8 mouse cellular contexts compared by ENCODE assay signal in the genomic region with DNA sequence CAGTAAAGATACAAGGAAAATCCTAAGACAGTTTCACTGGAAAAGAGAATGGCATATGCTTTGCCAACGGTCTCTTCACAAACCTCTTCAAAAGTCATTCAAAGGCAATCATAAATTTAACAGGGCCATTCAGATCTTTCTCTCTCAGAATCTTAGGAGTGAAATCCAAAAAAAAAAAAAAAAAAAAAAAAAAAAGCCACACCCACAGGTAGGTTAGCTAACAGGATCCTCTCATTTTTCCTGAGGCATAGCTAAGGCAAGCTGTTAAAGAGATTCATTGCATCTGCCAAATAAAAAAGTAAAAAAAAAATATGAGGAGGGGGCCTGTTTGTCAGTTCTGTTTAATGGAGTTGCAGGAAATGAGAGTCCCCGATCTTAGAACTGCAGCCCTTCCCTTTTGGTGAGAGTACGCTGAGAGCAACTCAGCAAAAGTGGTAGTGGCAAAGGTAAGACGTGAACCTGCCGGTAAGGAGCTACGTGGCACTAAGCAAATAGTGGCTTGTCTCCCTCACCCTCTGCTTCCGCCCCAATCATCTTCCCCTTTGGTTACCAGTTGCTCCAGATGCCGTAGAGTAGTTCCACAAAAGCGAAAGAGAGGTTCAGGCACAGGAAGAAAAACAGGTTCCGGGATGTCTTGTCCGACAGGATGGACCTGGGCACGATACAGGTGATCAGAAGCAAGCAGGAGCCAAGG. TPM values are rescaled to one million over a fixed set of nuclear protein-coding genes. Genes with fewer than 3 reads are reported as not detected.
DNase-seq lines count a peak whose midpoint lies in the region; ATAC-seq lines count a peak whose summit lies in the region.

No protein-coding gene starts in this region.

- H3K4me3 ChIP-seq in embryonic facial prominence, embryonic 10.5 days = peak overlapping the region; percentile 91
- H3K4me3 ChIP-seq in hindbrain, embryonic 13.5 days = peak overlapping the region; percentile 84
- H3K4me3 ChIP-seq in liver, embryonic 16.5 days (ENCODE audit: low read depth, low read length) = peak overlapping the region; percentile 84

- DNase-seq in cerebellum, adult 11 months = no peak
- DNase-seq in CD4-positive, CD25-positive, alpha-beta regulatory T cell, adult 2 months (ENCODE audit: low read depth, low spot score) = peak; percentile 77
- peak; percentile 38 for DNase-seq in embryonic facial prominence, embryonic 10.5 days (ENCODE audit: low spot score)
- DNase-seq in natural killer cell, adult 2 months (ENCODE audit: low spot score in 2 of 2) = peak; percentile 38 to 44
- DNase-seq in adrenal gland, adult 8-10 months = no peak

- H3K27ac ChIP-seq in embryonic facial prominence, embryonic 10.5 days (replicated peaks) = peak overlapping the region; percentile 89
- peak overlapping the region; percentile 92 for H3K27ac ChIP-seq in hindbrain, embryonic 13.5 days
- peak overlapping the region; percentile 72 for H3K27ac ChIP-seq in liver, embryonic 16.5 days (ENCODE audit: low read length)

- peaks cover 29% of the 10 kb centered on the region for H3K4me1 ChIP-seq in embryonic facial prominence, embryonic 10.5 days
- peaks cover 42% of the 10 kb centered on the region for H3K4me1 ChIP-seq in hindbrain, embryonic 13.5 days (replicated peaks)
- peaks cover 14% of the 10 kb centered on the region for H3K4me1 ChIP-seq in liver, embryonic 16.5 days (ENCODE audit: control insufficient read depth, low read depth, low read length)

- H3K36me3 ChIP-seq in embryonic facial prominence, embryonic 10.5 days (replicated peaks) = peaks cover 29% of the 10 kb centered on the region
- H3K36me3 ChIP-seq in hindbrain, embryonic 13.5 days = peaks cover 16% of the 10 kb centered on the region
- peaks cover 2% of the 10 kb centered on the region; the same call in 1 of the 2 replicates for H3K36me3 ChIP-seq in liver, embryonic 16.5 days (ENCODE audit: control insufficient read depth, insufficient read depth)

- no peaks in the 10 kb centered on the region for H3K27me3 ChIP-seq in embryonic facial prominence, embryonic 10.5 days (replicated peaks; ENCODE audit: low read depth, poor library complexity, severe bottlenecking)
- no peaks in the 10 kb centered on the region for H3K27me3 ChIP-seq in hindbrain, embryonic 13.5 days
- no peaks in the 10 kb centered on the region for H3K27me3 ChIP-seq in liver, embryonic 16.5 days (ENCODE audit: control insufficient read depth, insufficient read depth, low read depth, low read length)

- no peaks in the 10 kb centered on the region for H3K9me3 ChIP-seq in embryonic facial prominence, embryonic 10.5 days
- H3K9me3 ChIP-seq in hindbrain, embryonic 13.5 days = no peaks in the 10 kb centered on the region
- H3K9me3 ChIP-seq in liver, embryonic 16.5 days (replicated peaks; ENCODE audit: control insufficient read depth, low read length) = no peaks in the 10 kb centered on the region

- H3K4me2 ChIP-seq in hindbrain, embryonic 13.5 days = peak overlapping the region; percentile 91
- H3K4me2 ChIP-seq in liver, embryonic 16.5 days (ENCODE audit: low read depth, low read length) = peak overlapping the region; percentile 99

- peak overlapping the region; percentile 91 for H3K9ac ChIP-seq in hindbrain, embryonic 13.5 days
- peak overlapping the region; percentile 79 for H3K9ac ChIP-seq in liver, embryonic 16.5 days (ENCODE audit: low read depth, low read length)

- ATAC-seq in cerebellum, adult (ENCODE audit: insufficient number of reproducible peaks, low FRiP score, low TSS enrichment) = peak; percentile 2; the same call in 1 of the 2 replicates
- no peak; the same call in 1 of the 2 replicates for ATAC-seq in hindbrain, embryonic 13.5 days (ENCODE audit: low FRiP score)
- peak; percentile 20; the same call in 1 of the 2 replicates for ATAC-seq in liver, embryonic 16.5 days (ENCODE audit: low read depth)

- 8% methylated on average over 12 of the region's 12 CpGs for WGBS in embryonic facial prominence, embryonic 10.5 days
- 9% methylated on average over 12 of the region's 12 CpGs for WGBS in hindbrain, embryonic 13.5 days
- 4% methylated on average over 12 of the region's 12 CpGs for WGBS in liver, embryonic 16.5 days (ENCODE audit: insufficient replicate concordance)

RNA-seq across cellular contexts. Expression of a gene that starts 0.8 kb away (rescaled TPM):
- polyA plus RNA-seq in embryonic facial prominence, embryonic 10.5 days (2016; fragmentation: Nextera tagmentation; extraction: Ambion mirVana) = 24.6 and 28.8 TPM in 2 replicates
- 18.8 and 21.2 TPM in 2 replicates for polyA plus RNA-seq in hindbrain, embryonic 13.5 days (2015; fragmentation: Nextera tagmentation; extraction: Ambion mirVana)
- 9.5 and 10.2 TPM in 2 replicates for polyA plus RNA-seq in liver, embryonic 16.5 days (2015; fragmentation: Nextera tagmentation; extraction: Ambion mirVana)
- total RNA-seq in adrenal gland, adult 8-10 months (2022) = 10 to 100 TPM; 44.6 to 47.6 (median 46.0) TPM

RNA-seq across cellular contexts. Expression of a gene that starts 0.8 kb away (rescaled TPM):
- polyA plus RNA-seq in embryonic facial prominence, embryonic 10.5 days (2016; fragmentation: Nextera tagmentation; extraction: Ambion mirVana) = 17.4 and 17.9 TPM in 2 replicates
- polyA plus RNA-seq in hindbrain, embryonic 13.5 days (2015; fragmentation: Nextera tagmentation; extraction: Ambion mirVana) = 28.5 and 32.2 TPM in 2 replicates
- 3.2 and 4.0 TPM in 2 replicates for polyA plus RNA-seq in liver, embryonic 16.5 days (2015; fragmentation: Nextera tagmentation; extraction: Ambion mirVana)
- 10 to 100 TPM; 23.5 to 26.9 (median 26.2) TPM for total RNA-seq in adrenal gland, adult 8-10 months (2022)

Comparison
In these comparisons a context has a peak if more than half of its experiments do, and no peak if none do; other contexts are left out.
1. DNase-seq: peak in CD4-positive, CD25-positive, alpha-beta regulatory T cell, adult 2 months (single experiment), embryonic facial prominence, embryonic 10.5 days (single experiment) and natural killer cell, adult 2 months (2 of 2); none in cerebellum, adult 11 months (single experiment) and adrenal gland, adult 8-10 months (single experiment).
2. Peak in every context shown above with its lines, with median percentiles within 50 percentile points of each other: H3K27ac ChIP-seq and H3K4me3 ChIP-seq.